Mouse (Mus musculus) bone marrow, adult 2 months (tissue): ENCODE measurements around the gene Thra. TPM values are rescaled to one million over a fixed set of nuclear protein-coding genes. Genes with fewer than 3 reads are reported as not detected.

Source experiments
- H3K27ac ChIP-seq: fragments of 200-500 bp; 2 replicates; pipeline ENCODE4 v1.5.1; 2012; ENCODE audit warnings: low read depth, mild to moderate bottlenecking, control low read depth, inconsistent platforms, low read length; ENCODE audit not compliant: control insufficient read depth, poor library complexity, insufficient read depth
- H3K4me1 ChIP-seq: fragments of 200-500 bp; 2 replicates; pipeline ENCODE4 v1.6.1; 2011; ENCODE audit warnings: low read length; ENCODE audit not compliant: control insufficient read depth, insufficient read depth
- H3K4me3 ChIP-seq: fragments of 200-500 bp; replicated peaks from 2 replicates; pipeline ENCODE3; 2011; ENCODE audit warnings: mild to moderate bottlenecking, low read depth, low read length, control low read depth; ENCODE audit not compliant: control insufficient read depth
- CTCF ChIP-seq: fragments of 200-500 bp; IDR thresholded peaks from 2 replicates; pipeline ENCODE4 v1.5.1; 2011; ENCODE audit warnings: low read length, control low read depth; ENCODE audit not compliant: control insufficient read depth, insufficient read depth
- POLR2A ChIP-seq: fragments of 200-500 bp; IDR thresholded peaks from 2 replicates; pipeline ENCODE4 v1.6.1; 2011; ENCODE audit warnings: low read depth, mild to moderate bottlenecking, control low read depth, low read length, borderline replicate concordance; ENCODE audit not compliant: control insufficient read depth
- WGBS: fragments of 180-500 bp; shearing (Covaris S2); methylation state at CpG from one replicate; pipeline ENCODE4 v1.1.7; 2018; 5-methylcytosine and 5-hydroxymethylcytosine counted together
- polyA plus RNA-seq: library from polyadenylated mRNA; stranded (reverse); fragments of >200 nt; gene quantifications from 2 replicates; pipeline ENCODE4 v1.2.4, GENCODE M21; 2011; ENCODE audit warnings: low replicate concordance; ENCODE audit not compliant: missing spikeins, insufficient read depth, insufficient read length

The Thra gene
- polyA plus RNA-seq = 27.5 and 35.4 TPM in 2 replicates

DNA sequence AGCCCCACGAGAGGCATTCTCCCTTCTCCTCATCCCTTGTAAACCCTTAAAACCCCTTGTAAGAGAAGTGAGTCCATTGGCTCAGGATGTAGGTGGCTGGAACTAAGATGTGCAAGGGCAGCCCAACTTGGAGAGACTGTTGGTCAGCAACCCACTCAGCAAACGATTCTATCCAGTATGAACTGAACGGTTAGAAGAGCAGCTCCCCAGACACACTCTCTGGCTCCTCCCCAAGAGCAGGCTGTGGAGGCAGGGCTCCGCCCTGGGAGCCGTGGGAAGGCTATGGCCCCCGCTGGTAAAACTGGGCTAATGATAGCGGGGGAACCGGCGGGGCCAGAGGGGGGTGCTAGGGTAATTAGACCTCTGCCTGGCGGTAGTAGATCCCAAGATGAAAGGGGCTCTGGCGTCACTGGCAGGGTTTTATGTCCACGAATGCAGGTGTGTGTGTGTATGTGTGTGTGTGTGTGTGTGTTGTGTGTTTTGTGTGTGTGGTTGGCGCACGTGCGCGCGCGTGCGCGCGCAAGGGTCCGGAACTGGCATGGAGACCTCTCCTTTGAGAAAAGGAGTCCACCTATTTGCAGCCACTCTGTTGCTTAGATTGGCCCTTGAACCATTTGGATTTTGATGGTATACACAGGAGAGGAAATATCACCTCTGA, at the start of gene Thra:
Thra (plus strand) TSS at position 246 of the 658 bp plus-strand sequence.
- 0 out of 2 replicates have a peak, but pooled peaks have one; percentile 25 for TF ChIP-seq POLR2A
- no peak for TF ChIP-seq CTCF
- WGBS = 0% methylated on average over 22 of the region's 22 CpGs
- Histone ChIP-seq H3K4me3 (peak within 1 kb of the TSS; percentile 59), H3K27ac (0 out of 2 replicates have a peak within 1 kb of the TSS, but pooled peaks have one; percentile 22), H3K4me1 (peaks cover 5% of the 10 kb centered on the region)

DNA sequence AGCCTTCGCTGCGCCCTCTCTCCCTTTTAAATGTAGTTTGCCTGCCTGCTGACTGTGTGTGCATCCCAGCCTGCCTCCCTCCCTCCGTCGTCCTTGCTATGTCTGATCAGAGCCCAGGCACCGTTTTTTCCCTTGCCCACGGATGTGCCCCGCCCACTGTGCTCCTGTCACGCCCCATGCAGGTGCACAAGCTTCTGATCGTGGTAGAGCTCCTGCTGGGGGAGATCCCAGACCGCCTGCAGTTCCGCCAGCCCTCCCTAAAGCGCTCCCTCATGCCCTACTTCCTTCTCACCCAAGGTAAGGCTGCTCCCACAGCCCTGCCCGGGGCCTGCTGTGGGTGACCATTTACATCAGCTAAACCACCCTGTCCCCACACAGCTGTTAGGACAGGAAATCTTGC, 47.2 kb upstream of the Thra start:
- TF ChIP-seq POLR2A = no peak
- no peak for TF ChIP-seq CTCF
- no peak overlapping the region for H3K27ac ChIP-seq
- H3K4me3 ChIP-seq = no peak overlapping the region
- WGBS = 62% methylated on average over 13 of the region's 13 CpGs
- no peaks in the 10 kb centered on the region for H3K4me1 ChIP-seq

- no peaks in the 10 kb centered on the region for H3K4me1 ChIP-seq
- 91% methylated on average over 9 of the region's 9 CpGs for WGBS
- no peak for TF ChIP-seq POLR2A
- TF ChIP-seq CTCF = no peak
- H3K27ac ChIP-seq = no peak overlapping the region
- no peak overlapping the region for H3K4me3 ChIP-seq
Measured at GRCm38 (mm10) chr11:98693746-98694145, 46.7 kb upstream of the Thra start.

GRCm38 (mm10) chr11:98694301-98694700, 46.1 kb upstream of the Thra start:
- Histone ChIP-seq H3K4me3 (no peak overlapping the region), H3K27ac (no peak overlapping the region), H3K4me1 (no peaks in the 10 kb centered on the region)
- 88% methylated on average over 9 of the region's 9 CpGs for WGBS
- TF ChIP-seq POLR2A = no peak
- TF ChIP-seq CTCF = no peak

GRCm38 (mm10) chr11:98695408-98695807, 45.0 kb upstream of the Thra start:
- TF ChIP-seq CTCF (no peak), POLR2A (no peak)
- H3K4me3 ChIP-seq = no peak overlapping the region
- no peaks in the 10 kb centered on the region for H3K4me1 ChIP-seq
- no peak overlapping the region for H3K27ac ChIP-seq
- WGBS = 83% methylated on average over 14 of the region's 14 CpGs

GRCm38 (mm10) chr11:98696454-98697216, 43.8 kb upstream of the Thra start:
- 78% methylated on average over 14 of the region's 14 CpGs for WGBS
- TF ChIP-seq CTCF (no peak), POLR2A (no peak)
- no peak overlapping the region for H3K4me3 ChIP-seq
- no peak overlapping the region for H3K27ac ChIP-seq
- H3K4me1 ChIP-seq = no peaks in the 10 kb centered on the region

- Histone ChIP-seq H3K4me3 (no peak overlapping the region), H3K4me1 (no peaks in the 10 kb centered on the region), H3K27ac (no peak overlapping the region)
- no peak for TF ChIP-seq CTCF
- TF ChIP-seq POLR2A = no peak
- WGBS = 90% methylated on average over 12 of the region's 12 CpGs
Measured at GRCm38 (mm10) chr11:98697225-98697624, 43.2 kb upstream of the Thra start.

GRCm38 (mm10) chr11:98698849-98699640, 41.4 kb upstream of the Thra start:
- 82% methylated on average over 16 of the region's 16 CpGs for WGBS
- TF ChIP-seq CTCF (no peak), POLR2A (no peak)
- Histone ChIP-seq H3K4me1 (no peaks in the 10 kb centered on the region), H3K4me3 (no peak overlapping the region), H3K27ac (no peak overlapping the region)

- H3K4me3 ChIP-seq = no peak overlapping the region
- TF ChIP-seq CTCF = peak; percentile 97
- TF ChIP-seq POLR2A = no peak
- H3K27ac ChIP-seq = no peak overlapping the region
- H3K4me1 ChIP-seq = no peaks in the 10 kb centered on the region
- WGBS = 22% methylated on average over 4 of the region's 4 CpGs
Measured at GRCm38 (mm10) chr11:98699911-98700310, 40.5 kb upstream of the Thra start.
